Mouse (Mus musculus) lung, embryonic 16.5 days (tissue): ENCODE results near the gene Mrpl33. TPM values are rescaled to one million over a fixed set of nuclear protein-coding genes. Genes with fewer than 3 reads are reported as not detected.

Experiments
- ATAC-seq: fragments of 200-750 bp; cut with Nextera tagmentation; 2 replicates; pipeline ENCODE4 v1.8.0; 2017; ENCODE audit warnings: low read depth, mild to moderate bottlenecking, moderate library complexity
- H3K27ac ChIP-seq: fragments of 300-500 bp; sonication (generic); 2 replicates; pipeline ENCODE4 v1.5.1; 2014; ENCODE audit warnings: mild to moderate bottlenecking, control low read depth, low read length
- H3K27me3 ChIP-seq: fragments of 300-500 bp; sonication (generic); 2 replicates; pipeline ENCODE4 v1.6.1; 2014; ENCODE audit warnings: low read depth, low read length, mixed read lengths; ENCODE audit not compliant: control insufficient read depth, insufficient read depth
- H3K36me3 ChIP-seq: fragments of 300-500 bp; sonication (generic); 2 replicates; pipeline ENCODE4 v1.6.1; 2014; ENCODE audit warnings: low read length; ENCODE audit not compliant: control insufficient read depth, insufficient read depth
- H3K4me1 ChIP-seq: fragments of 300-500 bp; sonication (generic); replicated peaks from 2 replicates; pipeline ENCODE4 v1.6.1; 2014; ENCODE audit warnings: low read length, mixed read lengths; ENCODE audit not compliant: control insufficient read depth, insufficient read depth
- H3K4me2 ChIP-seq: fragments of 300-500 bp; sonication (generic); 2 replicates; pipeline ENCODE4 v1.6.1; 2014; ENCODE audit warnings: low read depth, low read length, control low read depth
- H3K4me3 ChIP-seq: fragments of 300-500 bp; sonication (generic); 2 replicates; pipeline ENCODE4 v1.5.1; 2014; ENCODE audit warnings: mild to moderate bottlenecking, low read length, control low read depth
- H3K9ac ChIP-seq: fragments of 300-500 bp; sonication (generic); 2 replicates; pipeline ENCODE4 v1.6.1; 2014; ENCODE audit warnings: low read length, control low read depth
- H3K9me3 ChIP-seq: fragments of 300-500 bp; sonication (generic); 2 replicates; pipeline ENCODE4 v1.6.1; 2016; ENCODE audit warnings: low read length; ENCODE audit not compliant: control insufficient read depth
- WGBS: fragments of 180-500 bp; shearing (Covaris S2); extraction: QIAGEN DNeasy Blood & Tissue Kit; methylation state at CpG from one replicate; pipeline ENCODE4 v1.1.7; 2014; 5-methylcytosine and 5-hydroxymethylcytosine counted together
- polyA plus RNA-seq: library from polyadenylated mRNA; unstranded; fragments of >200 nt; fragmentation: Nextera tagmentation; extraction: Ambion mirVana; gene quantifications from 2 replicates; pipeline ENCODE4 v1.2.1, GENCODE M21; 2015

Gene Mrpl33
- polyA plus RNA-seq, 1 experiment from 2014 or later, result 307 TPM

DNA sequence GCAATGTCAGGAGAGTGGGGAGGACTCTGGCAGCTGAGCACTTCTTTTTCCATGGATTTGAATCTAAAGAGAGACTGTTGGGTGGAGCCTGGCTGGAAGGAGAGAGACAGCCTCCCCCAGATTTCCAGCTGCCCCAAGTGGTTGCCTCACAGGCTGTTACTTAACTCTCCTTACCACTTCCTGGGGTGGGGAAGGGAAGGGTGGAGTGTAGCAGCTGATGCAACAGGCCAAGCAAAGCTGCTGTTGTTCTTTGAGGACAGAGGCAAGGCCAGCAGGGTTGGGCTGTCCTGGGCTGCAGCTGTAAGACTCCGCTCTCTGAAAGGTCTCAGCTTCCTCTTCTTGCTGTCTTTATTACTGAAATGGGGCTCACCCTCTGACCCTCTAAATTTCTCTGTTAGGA lies 5.6 kb downstream of the Mrpl33 start:
- no peak overlapping the region for H3K9ac ChIP-seq
- WGBS, result 91% methylated on average over 1 of the region's 1 CpGs
- no peak overlapping the region for H3K4me2 ChIP-seq
- no peaks in the 10 kb centered on the region for H3K27me3 ChIP-seq
- no peaks in the 10 kb centered on the region for H3K4me1 ChIP-seq
- no peaks in the 10 kb centered on the region for H3K36me3 ChIP-seq
- ATAC-seq, result peak; percentile 88
- H3K4me3 ChIP-seq, result no peak overlapping the region
- no peaks in the 10 kb centered on the region for H3K9me3 ChIP-seq
- 0 out of 2 replicates have a peak overlapping the region, but pooled peaks have one; percentile 38 for H3K27ac ChIP-seq

DNA sequence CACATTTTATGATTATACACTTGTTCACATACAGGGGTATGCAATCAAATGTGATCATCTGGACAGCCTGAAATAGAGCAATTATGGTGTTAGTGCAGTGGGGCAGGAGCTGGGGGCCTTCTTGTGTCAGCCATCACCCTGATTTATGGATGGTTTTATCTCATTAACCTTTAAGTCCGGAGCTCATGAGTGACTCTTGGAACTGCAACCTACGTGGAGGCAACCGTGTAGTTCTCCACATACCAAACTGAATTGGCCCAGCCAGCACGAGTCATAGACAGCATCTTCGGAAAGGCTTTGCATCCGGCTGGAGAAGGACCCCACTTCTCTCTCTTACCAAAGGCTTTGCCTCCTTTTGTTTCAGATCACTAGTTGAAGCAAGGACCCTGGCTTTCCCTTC lies 7.0 kb downstream of the Mrpl33 start:
- Histone ChIP-seq H3K4me1 (no peaks in the 10 kb centered on the region), H3K4me3 (no peak overlapping the region), H3K9me3 (no peaks in the 10 kb centered on the region), H3K9ac (no peak overlapping the region), H3K27me3 (no peaks in the 10 kb centered on the region), H3K27ac (no peak overlapping the region), H3K36me3 (no peaks in the 10 kb centered on the region), H3K4me2 (no peak overlapping the region)
- 83% methylated on average over 6 of the region's 6 CpGs for WGBS
- no peak for ATAC-seq

DNA sequence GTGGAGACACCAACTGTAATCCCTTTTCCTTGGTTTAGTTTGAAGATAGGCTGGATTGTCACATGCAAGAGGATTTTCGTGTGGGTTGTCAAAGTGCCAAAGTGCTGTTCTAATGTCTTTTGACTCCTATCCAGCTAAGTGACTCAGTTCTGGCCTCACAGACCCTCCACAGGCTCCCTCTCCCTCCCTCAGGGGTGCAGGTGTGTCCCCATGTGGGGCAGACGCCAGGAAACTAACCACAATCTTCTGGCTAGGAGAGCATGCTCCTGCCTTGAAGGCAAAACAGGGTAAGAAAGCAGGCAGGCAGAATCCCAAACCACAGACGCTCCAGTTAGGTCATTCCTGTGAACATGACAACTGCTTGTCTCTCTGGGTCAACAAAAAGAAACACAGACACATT lies 9.4 kb downstream of the Mrpl33 start:
- H3K36me3 ChIP-seq, result no peaks in the 10 kb centered on the region
- H3K9me3 ChIP-seq, result no peaks in the 10 kb centered on the region
- H3K4me2 ChIP-seq, result no peak overlapping the region
- no peaks in the 10 kb centered on the region for H3K27me3 ChIP-seq
- no peak overlapping the region for H3K27ac ChIP-seq
- 47% methylated on average over 3 of the region's 3 CpGs for WGBS
- H3K9ac ChIP-seq, result no peak overlapping the region
- ATAC-seq, result no peak
- no peak overlapping the region for H3K4me3 ChIP-seq
- no peaks in the 10 kb centered on the region for H3K4me1 ChIP-seq

DNA sequence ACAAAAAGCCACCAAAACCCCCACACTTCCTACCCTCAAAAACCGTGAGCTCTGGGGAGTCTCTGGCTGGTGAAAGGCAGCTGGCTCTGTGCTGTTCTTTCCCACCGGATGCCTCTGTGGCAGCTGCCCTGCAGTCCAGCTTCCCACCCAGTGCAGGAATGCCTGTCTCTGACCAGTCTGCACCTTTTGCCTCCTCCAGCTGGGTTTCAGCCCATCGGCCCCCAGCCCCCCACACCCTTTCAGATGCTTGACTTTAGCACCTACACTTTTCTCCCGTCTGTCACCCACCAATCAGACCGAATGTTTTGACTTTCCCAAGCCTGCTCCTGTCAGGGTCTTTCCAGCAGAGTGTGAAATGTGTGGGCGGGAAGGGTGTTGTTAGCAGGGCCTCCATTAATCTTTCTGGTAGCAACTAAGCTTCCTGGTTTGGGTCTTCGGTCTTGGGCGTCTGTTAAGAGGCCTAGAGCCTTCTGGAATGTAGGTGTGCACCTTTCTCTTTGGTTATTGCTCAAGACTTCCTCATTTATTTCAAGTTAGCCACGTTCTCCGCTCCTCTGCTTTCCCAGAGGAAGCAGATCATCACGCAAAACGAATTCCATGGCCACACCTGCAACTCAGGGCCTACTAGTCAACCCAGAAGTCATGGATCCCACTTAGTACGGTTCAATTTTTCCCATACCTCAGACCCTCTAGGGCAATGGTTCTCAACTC lies 13.8 kb downstream of the Mrpl33 start:
- no peak for ATAC-seq
- 52% methylated on average over 13 of the region's 13 CpGs for WGBS
- no peak overlapping the region for H3K4me2 ChIP-seq
- no peaks in the 10 kb centered on the region for H3K9me3 ChIP-seq
- no peaks in the 10 kb centered on the region for H3K27me3 ChIP-seq
- H3K36me3 ChIP-seq, result no peaks in the 10 kb centered on the region
- H3K4me1 ChIP-seq, result peaks cover 5% of the 10 kb centered on the region; the same call in 1 of the 2 replicates
- H3K4me3 ChIP-seq, result no peak overlapping the region
- H3K9ac ChIP-seq, result no peak overlapping the region
- H3K27ac ChIP-seq, result no peak overlapping the region

DNA sequence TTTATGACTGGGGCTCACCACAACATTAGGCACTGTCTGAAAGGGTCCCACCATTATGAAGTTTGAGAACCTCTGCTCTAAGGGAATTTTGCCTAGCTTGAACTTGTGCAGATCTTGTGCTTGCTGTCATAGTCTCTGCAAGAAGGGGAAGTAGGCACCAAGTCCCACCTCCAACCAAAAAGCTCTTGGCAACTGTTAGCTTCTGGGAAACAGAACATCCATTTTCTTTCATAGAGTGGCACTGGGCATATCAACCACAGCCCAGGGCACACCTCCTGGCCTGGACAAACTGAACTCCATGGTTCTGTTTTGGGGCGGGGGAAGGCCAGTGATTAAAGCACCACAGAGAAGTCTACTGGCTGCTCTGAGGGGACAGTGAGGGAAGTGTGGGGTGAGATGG lies 14.5 kb downstream of the Mrpl33 start:
- WGBS, result 78% methylated on average over 1 of the region's 1 CpGs
- Histone ChIP-seq H3K27ac (no peak overlapping the region), H3K9ac (no peak overlapping the region)

DNA sequence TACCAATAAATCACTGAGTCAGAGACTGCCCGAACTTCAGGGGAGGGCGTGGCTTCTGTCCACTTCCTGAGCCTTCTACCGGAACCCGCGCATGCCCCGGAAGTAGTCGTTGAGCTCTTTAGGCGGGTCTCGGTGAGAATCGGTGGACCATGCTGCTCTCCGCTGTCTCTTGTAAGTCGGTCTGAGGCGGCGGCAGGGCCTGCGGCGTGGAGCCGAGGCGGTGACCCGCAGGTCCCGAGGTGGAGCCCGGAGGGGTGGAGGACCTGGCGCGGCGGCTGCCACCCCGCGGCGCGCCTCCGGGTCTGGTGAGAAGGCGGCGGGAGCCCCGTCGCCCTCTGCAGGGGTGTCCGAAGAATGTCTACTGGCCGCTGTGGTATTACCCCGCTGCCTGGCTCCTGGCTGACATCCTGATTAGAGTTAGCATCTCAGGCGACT lies 17.1 kb downstream of the Mrpl33 start:
- under 1% methylated on average over 37 of the region's 37 CpGs for WGBS
- peaks cover 5% of the 10 kb centered on the region; the same call in 1 of the 2 replicates for H3K4me1 ChIP-seq
- peak; percentile 94 for ATAC-seq
- peak overlapping the region; percentile 79 for H3K4me3 ChIP-seq
- H3K9me3 ChIP-seq, result no peaks in the 10 kb centered on the region
- H3K27ac ChIP-seq, result peak overlapping the region; percentile 92
- H3K9ac ChIP-seq, result peak overlapping the region; percentile 85
- peak overlapping the region; percentile 58 for H3K4me2 ChIP-seq
- peaks cover 4% of the 10 kb centered on the region; the same call in 1 of the 2 replicates for H3K36me3 ChIP-seq
- H3K27me3 ChIP-seq, result no peaks in the 10 kb centered on the region

More for the DNA sequence above, 14.5 kb downstream of the Mrpl33 start:
- no peaks in the 10 kb centered on the region for H3K27me3 ChIP-seq
- H3K36me3 ChIP-seq, result peaks cover under 1% of the 10 kb centered on the region; the same call in 1 of the 2 replicates
- no peak overlapping the region for H3K4me2 ChIP-seq
- peaks cover 5% of the 10 kb centered on the region; the same call in 1 of the 2 replicates for H3K4me1 ChIP-seq
- H3K9me3 ChIP-seq, result no peaks in the 10 kb centered on the region
- no peak overlapping the region for H3K4me3 ChIP-seq
- no peak for ATAC-seq

DNA sequence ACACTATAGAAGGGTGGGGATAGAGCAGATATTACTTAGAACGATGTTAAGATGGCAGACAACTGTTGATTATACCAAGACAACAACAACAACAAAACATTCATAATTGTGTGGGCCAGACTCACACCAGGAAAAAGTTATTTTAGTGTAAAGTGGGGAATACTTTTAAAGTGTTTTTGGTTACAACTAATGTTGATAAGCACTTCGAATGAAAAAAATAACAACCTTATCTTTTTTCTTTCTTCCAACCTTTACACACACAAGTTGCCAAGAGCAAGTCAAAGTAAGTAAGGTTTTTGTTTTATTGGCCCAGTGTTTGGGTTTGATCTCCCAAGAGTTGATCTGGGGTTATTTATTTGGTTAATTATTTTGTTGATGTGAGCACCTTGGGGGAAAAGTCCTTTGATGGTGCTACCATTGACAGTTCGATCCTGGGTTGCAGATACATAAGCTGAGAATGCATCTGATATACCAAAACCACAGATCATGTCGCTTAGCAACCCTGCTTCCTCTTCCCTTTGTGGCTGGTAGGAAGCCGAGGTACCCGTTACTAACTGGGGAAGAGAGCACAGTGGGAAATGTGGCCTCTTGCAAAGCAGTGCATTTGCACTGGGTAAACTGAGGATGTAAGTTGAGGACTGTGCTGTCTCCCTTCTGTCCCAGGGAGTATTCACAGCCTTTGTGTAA lies 17.7 kb downstream of the Mrpl33 start:
- Histone ChIP-seq H3K4me3 (peak overlapping the region; percentile 79), H3K9ac (peak overlapping the region; percentile 85), H3K27me3 (no peaks in the 10 kb centered on the region), H3K27ac (peak overlapping the region; percentile 92), H3K4me1 (peaks cover 5% of the 10 kb centered on the region; the same call in 1 of the 2 replicates), H3K4me2 (peak overlapping the region; percentile 58), H3K36me3 (peaks cover 7% of the 10 kb centered on the region; the same call in 1 of the 2 replicates), H3K9me3 (no peaks in the 10 kb centered on the region)
- 47% methylated on average over 6 of the region's 6 CpGs for WGBS
- no peak for ATAC-seq

DNA sequence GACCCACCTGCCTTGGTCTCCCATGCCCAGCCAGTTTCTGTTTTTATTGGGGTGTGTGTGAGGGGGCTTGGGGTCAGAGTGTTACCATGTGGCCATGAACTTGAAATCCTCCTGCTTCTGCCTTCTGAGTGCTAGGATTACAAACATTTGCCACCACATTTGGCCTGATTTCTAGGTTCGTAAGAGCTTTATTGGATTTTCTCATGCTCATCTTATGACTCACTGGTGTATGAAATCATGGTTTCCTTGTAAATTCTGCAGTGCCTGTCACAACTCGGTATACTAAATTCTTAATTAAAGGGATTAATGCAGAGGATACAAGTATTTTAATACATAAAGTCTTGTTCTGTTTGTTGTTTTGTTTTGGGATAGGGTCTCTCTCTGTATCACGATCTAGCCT lies 23.6 kb downstream of the Mrpl33 start:
- Histone ChIP-seq H3K36me3 (peaks cover 23% of the 10 kb centered on the region), H3K9ac (no peak overlapping the region), H3K4me2 (no peak overlapping the region), H3K4me3 (no peak overlapping the region), H3K4me1 (no peaks in the 10 kb centered on the region), H3K27me3 (no peaks in the 10 kb centered on the region), H3K9me3 (no peaks in the 10 kb centered on the region), H3K27ac (no peak overlapping the region)
- no peak for ATAC-seq
- 92% methylated on average over 3 of the region's 3 CpGs for WGBS

DNA sequence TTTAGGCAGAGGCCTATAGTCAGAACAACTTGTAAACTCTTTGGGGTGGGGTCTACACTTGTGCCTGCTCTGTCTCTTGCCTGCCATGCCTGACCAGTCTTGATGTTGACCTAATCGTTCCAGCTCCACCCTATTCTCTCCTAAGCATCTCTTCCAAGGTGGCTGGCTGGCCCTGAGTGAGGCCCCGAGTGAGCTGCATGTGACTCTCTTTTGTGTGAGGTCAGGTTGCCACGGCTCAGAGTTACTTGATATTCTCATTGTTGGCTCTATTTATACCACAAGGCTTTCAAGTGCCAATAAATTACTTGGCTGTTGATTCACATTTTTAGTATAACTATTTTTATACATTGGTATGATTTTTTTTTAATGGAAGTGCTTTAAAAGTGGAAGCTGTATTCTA lies 30.4 kb downstream of the Mrpl33 start:
- Histone ChIP-seq H3K36me3 (peaks cover 8% of the 10 kb centered on the region; the same call in 1 of the 2 replicates), H3K4me2 (no peak overlapping the region), H3K27me3 (no peaks in the 10 kb centered on the region), H3K9me3 (no peaks in the 10 kb centered on the region), H3K4me3 (no peak overlapping the region), H3K27ac (no peak overlapping the region), H3K9ac (no peak overlapping the region), H3K4me1 (peaks cover 7% of the 10 kb centered on the region)
- 36% methylated on average over 3 of the region's 3 CpGs for WGBS
- no peak for ATAC-seq
